In genomic region chr5:32610801-32611340, GRCm38 (mm10) we compare ENCODE assay signal across 8 mouse cellular contexts. TPM values are rescaled to one million over a fixed set of nuclear protein-coding genes. Genes with fewer than 3 reads are reported as not detected.
A peak's percentile ranks its signal among the peaks of the same experiment; 100 is the strongest.
DNase-seq lines count a peak whose midpoint lies in the region; ATAC-seq and TF ChIP-seq lines count a peak whose summit lies in the region.

Gene Yes1, plus strand, starts transcription at chr5:32611171.

- peak within 1 kb of the TSS; percentile 67 for H3K4me3 ChIP-seq in cerebellum, adult 2 months (replicated peaks; ENCODE audit: insufficient read depth, low read depth, low read length)

- under 1% methylated on average over 67 of the region's 69 CpGs for WGBS in cerebellum, adult 2 months

- ATAC-seq in frontal cortex, adult (ENCODE audit: low TSS enrichment): peak; percentile 83
- peak; percentile 18 to 59; a peak in 3 of 4 replicates for ATAC-seq in hematopoietic stem cell, adult 5-6 weeks (replicated peaks in 1 of 2; ENCODE audit: insufficient read depth in 1 of 2, low FRiP score in 2 of 2, low TSS enrichment in 1 of 2, low read depth in 1 of 2, poor library complexity in 2 of 2, severe bottlenecking in 2 of 2)

- peaks cover 3% of the 10 kb centered on the region; the same call in 1 of the 2 replicates for H3K4me1 ChIP-seq in cerebellum, adult 2 months (ENCODE audit: control insufficient read depth, insufficient read depth, low read length)

- peak within 1 kb of the TSS; percentile 78 for H3K27ac ChIP-seq in cerebellum, adult 2 months (ENCODE audit: insufficient read depth, low read length)

- no peak for TF ChIP-seq CTCF in cerebellum, adult 2 months (IDR thresholded peaks at IDR 0.05; ENCODE audit: borderline replicate concordance, insufficient read depth, low read depth, low read length)

- peak; percentile 72 for TF ChIP-seq POLR2A in cerebellum, adult 2 months (IDR thresholded peaks at IDR 0.05; ENCODE audit: borderline replicate concordance, insufficient read depth, low read length)

- DNase-seq in Muller cell, postnatal 12 days (ENCODE audit: inconsistent ontology term): peak; percentile 93
- DNase-seq in cerebellum, adult 2 months: peak; percentile 84 to 86
- peak; percentile 68 for DNase-seq in layer of hippocampus, adult 9-11 months
- peak; percentile 87 for DNase-seq in lung, postnatal 10 days
- peak; percentile 71 for DNase-seq in retina, adult 2 months (ENCODE audit: low read depth, low spot score)
- DNase-seq in thymus, postnatal 25 days: peak; percentile 76

- no peaks in the 10 kb centered on the region for H3K27me3 ChIP-seq in cerebellum, adult 2 months (ENCODE audit: control insufficient read depth, insufficient read depth, low read length)

RNA-seq across cellular contexts. Expression of gene Yes1, which starts in this region (rescaled TPM):
- 8.3 and 8.6 TPM in 2 replicates for polyA plus RNA-seq in cerebellum, adult 2 months (2012; rRNA removed)
- 15.7 and 15.8 TPM in 2 replicates for total RNA-seq in hematopoietic stem cell, adult 5-6 weeks (2017)

Comparison
In these comparisons a context has a peak if more than half of its experiments do, and no peak if none do; other contexts are left out.
1. Peak in every context shown above with its lines: DNase-seq, ATAC-seq, H3K4me3 ChIP-seq and H3K27ac ChIP-seq.